Mouse (Mus musculus) E14TG2a.4 (cell line): ENCODE measurements at regions not wholly inside any gene's neighbourhood (a gene's known extent, or its start where the extent isn't known, plus 50 kb on each side); places are given as distances from the start of the nearest gene placed in this dataset.
A peak's percentile ranks its signal among the peaks of the same experiment; 100 is the strongest.

Experiments
- H3K27me3 ChIP-seq: 2 replicates; pipeline ENCODE4 v1.6.1; 2014; ENCODE audit warnings: low read length, control low read depth; ENCODE audit not compliant: insufficient read depth
- H3K36me3 ChIP-seq: 2 replicates; pipeline ENCODE4 v1.6.1; 2014; ENCODE audit warnings: low read length, control low read depth; ENCODE audit not compliant: insufficient read depth
- H3K4me1 ChIP-seq: replicated peaks from 2 replicates; pipeline ENCODE4 v1.6.1; 2014; ENCODE audit warnings: low read depth, low read length, control low read depth
- H3K4me3 ChIP-seq: replicated peaks from 2 replicates; pipeline ENCODE4 v1.5.1; 2014; ENCODE audit warnings: mild to moderate bottlenecking, low read length
- H3K9me3 ChIP-seq: 2 replicates; pipeline ENCODE4 v1.6.1; 2014; ENCODE audit warnings: low read length, control low read depth
- CTCF ChIP-seq: conservative IDR thresholded peaks from 2 replicates; pipeline ENCODE4 v1.5.1; 2014; ENCODE audit warnings: low read length
- NANOG ChIP-seq: IDR thresholded peaks from 2 replicates; pipeline ENCODE4 v1.6.1; 2014; ENCODE audit warnings: borderline replicate concordance, low read length, mixed read lengths
- POU5F1 ChIP-seq: IDR thresholded peaks from 2 replicates; pipeline ENCODE4 v1.6.1; 2014; ENCODE audit warnings: low read length, borderline replicate concordance

GRCm38 (mm10) chr12:70598211-70598701 is 145.4 kb downstream of the Tmx1 start:
- H3K27me3 ChIP-seq, result no peaks in the 10 kb centered on the region
- H3K9me3 ChIP-seq, result peaks cover 3% of the 10 kb centered on the region; the same call in 1 of the 2 replicates
- no peak overlapping the region for H3K4me3 ChIP-seq
- no peaks in the 10 kb centered on the region for H3K4me1 ChIP-seq
- TF ChIP-seq POU5F1, result no peak
- TF ChIP-seq CTCF, result no peak
- no peak for TF ChIP-seq NANOG
- no peaks in the 10 kb centered on the region for H3K36me3 ChIP-seq

GRCm38 (mm10) chr12:70599731-70600130 is 146.8 kb downstream of the Tmx1 start:
- TF ChIP-seq CTCF, result peak; percentile 35; the same call in 1 of the 2 replicates
- no peak for TF ChIP-seq NANOG
- Histone ChIP-seq H3K27me3 (no peaks in the 10 kb centered on the region), H3K9me3 (peaks cover 3% of the 10 kb centered on the region; the same call in 1 of the 2 replicates), H3K4me1 (0 out of 2 replicates have a peak, but pooled peaks cover 3% of the 10 kb centered on the region), H3K36me3 (no peaks in the 10 kb centered on the region), H3K4me3 (no peak overlapping the region)

- TF ChIP-seq CTCF (no peak), NANOG (peak; percentile 62; the same call in 1 of the 2 replicates)
- H3K27me3 ChIP-seq, result no peaks in the 10 kb centered on the region
- H3K36me3 ChIP-seq, result no peaks in the 10 kb centered on the region
- H3K4me3 ChIP-seq, result no peak overlapping the region
- peaks cover 3% of the 10 kb centered on the region; the same call in 1 of the 2 replicates for H3K9me3 ChIP-seq
- H3K4me1 ChIP-seq, result 0 out of 2 replicates have a peak, but pooled peaks cover 3% of the 10 kb centered on the region
Measured at GRCm38 (mm10) chr12:70603869-70604268, 151.0 kb downstream of the Tmx1 start.

- TF ChIP-seq POU5F1 (no peak), CTCF (no peak), NANOG (no peak)
- Histone ChIP-seq H3K36me3 (no peaks in the 10 kb centered on the region), H3K4me1 (0 out of 2 replicates have a peak, but pooled peaks cover 3% of the 10 kb centered on the region), H3K27me3 (no peaks in the 10 kb centered on the region), H3K9me3 (no peaks in the 10 kb centered on the region), H3K4me3 (no peak overlapping the region)
Measured at GRCm38 (mm10) chr12:70608672-70609071, 155.8 kb downstream of the Tmx1 start.

GRCm38 (mm10) chr12:70609116-70609871 is 156.4 kb downstream of the Tmx1 start:
- no peaks in the 10 kb centered on the region for H3K9me3 ChIP-seq
- H3K4me1 ChIP-seq, result no peaks in the 10 kb centered on the region
- no peak overlapping the region for H3K4me3 ChIP-seq
- TF ChIP-seq NANOG (no peak), POU5F1 (no peak), CTCF (no peak)
- H3K27me3 ChIP-seq, result no peaks in the 10 kb centered on the region
- H3K36me3 ChIP-seq, result no peaks in the 10 kb centered on the region

- no peak overlapping the region for H3K4me3 ChIP-seq
- H3K9me3 ChIP-seq, result no peaks in the 10 kb centered on the region
- no peaks in the 10 kb centered on the region for H3K4me1 ChIP-seq
- no peaks in the 10 kb centered on the region for H3K27me3 ChIP-seq
- no peak for TF ChIP-seq POU5F1
- no peak for TF ChIP-seq NANOG
- TF ChIP-seq CTCF, result no peak
- no peaks in the 10 kb centered on the region for H3K36me3 ChIP-seq
Measured at GRCm38 (mm10) chr12:70611891-70612290, 159.0 kb downstream of the Tmx1 start.

GRCm38 (mm10) chr12:70613244-70613643 is 160.3 kb downstream of the Tmx1 start:
- Histone ChIP-seq H3K9me3 (no peaks in the 10 kb centered on the region), H3K36me3 (no peaks in the 10 kb centered on the region), H3K27me3 (no peaks in the 10 kb centered on the region), H3K4me3 (no peak overlapping the region), H3K4me1 (no peaks in the 10 kb centered on the region)
- no peak for TF ChIP-seq NANOG
- TF ChIP-seq CTCF, result no peak
- TF ChIP-seq POU5F1, result no peak

GRCm38 (mm10) chr12:70614101-70614500 is 161.2 kb downstream of the Tmx1 start:
- no peak for TF ChIP-seq POU5F1
- no peak for TF ChIP-seq CTCF
- TF ChIP-seq NANOG, result no peak
- Histone ChIP-seq H3K9me3 (no peaks in the 10 kb centered on the region), H3K4me3 (no peak overlapping the region), H3K27me3 (no peaks in the 10 kb centered on the region), H3K4me1 (no peaks in the 10 kb centered on the region), H3K36me3 (no peaks in the 10 kb centered on the region)

GRCm38 (mm10) chr12:70614686-70615085 is 161.8 kb downstream of the Tmx1 start:
- H3K36me3 ChIP-seq, result no peaks in the 10 kb centered on the region

More at GRCm38 (mm10) chr12:70614686-70615085, 161.8 kb downstream of the Tmx1 start:
- Histone ChIP-seq H3K27me3 (no peaks in the 10 kb centered on the region), H3K9me3 (no peaks in the 10 kb centered on the region), H3K4me1 (no peaks in the 10 kb centered on the region), H3K4me3 (no peak overlapping the region)
- no peak for TF ChIP-seq CTCF
- no peak for TF ChIP-seq POU5F1
- no peak for TF ChIP-seq NANOG
